Mouse (Mus musculus) urinary bladder, postnatal 25 days (tissue): Measurements from ENCODE around the gene Osbpl10.
A peak's percentile ranks its signal among the peaks of the same experiment; 100 is the strongest.
"Not testable (repeated sequence)": the region's sequence is repeated elsewhere in the genome, so short reads cannot be mapped to it uniquely, and the experiment has no call there.

Experiments used
- DNase-seq: peaks from one replicate; pipeline ENCODE4 v3.0.0; 2022; ENCODE audit warnings: low spot score

Gene Osbpl10

GRCm38 (mm10) chr9:114978281-114979111, at the start of gene Osbpl10:
Gene Osbpl10 (plus strand): TSS chr9:114978569.
- peak; percentile 60 for DNase-seq

- DNase-seq: peak; percentile 60
Observed at GRCm38 (mm10) chr9:114930464-114931090, 47.8 kb upstream of the Osbpl10 start.

GRCm38 (mm10) chr9:114932607-114933006, 45.8 kb upstream of the Osbpl10 start:
- no peak for DNase-seq

DNA sequence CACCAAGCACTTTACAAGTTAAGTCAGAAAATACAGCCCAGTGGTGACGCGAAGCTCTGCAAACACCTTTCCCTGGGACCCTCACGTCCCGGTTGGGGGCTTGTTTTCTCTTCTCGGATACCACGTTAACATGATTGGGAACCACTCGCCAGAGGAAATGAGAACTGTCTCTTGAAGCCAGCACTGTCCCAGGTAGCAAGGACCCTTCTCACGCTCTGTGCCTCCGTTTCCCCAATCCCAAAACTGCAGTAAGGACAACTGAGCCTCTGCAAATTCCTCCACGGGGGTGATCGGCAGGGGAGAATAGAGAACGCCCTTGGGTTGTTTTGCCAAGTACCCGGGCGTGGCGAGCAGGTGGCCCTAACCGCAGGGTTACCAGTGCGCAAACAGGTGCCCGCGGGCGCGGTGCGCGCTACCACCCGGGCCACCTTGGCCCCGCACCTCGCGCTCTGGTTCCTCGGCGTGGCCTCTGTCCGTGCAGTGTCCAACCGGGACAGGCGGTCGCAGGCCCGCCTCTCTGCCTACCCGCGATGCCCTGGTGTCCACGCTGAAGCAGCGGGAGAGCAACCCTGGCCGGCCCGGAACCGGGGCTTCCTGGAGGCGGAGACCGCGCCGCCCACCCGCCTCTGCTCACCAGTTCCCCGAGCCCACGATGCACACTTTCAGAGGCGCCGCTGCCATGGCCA, 45.2 kb upstream of the Osbpl10 start:
- DNase-seq: no peak

- DNase-seq: peak; percentile 93
Observed at GRCm38 (mm10) chr9:114933723-114934171, 44.6 kb upstream of the Osbpl10 start, which contains the start of gene Gpd1l. Gene Gpd1l (minus strand): TSS chr9:114933987.

GRCm38 (mm10) chr9:114934231-114934630, 44.1 kb upstream of the Osbpl10 start:
- no peak for DNase-seq

DNA sequence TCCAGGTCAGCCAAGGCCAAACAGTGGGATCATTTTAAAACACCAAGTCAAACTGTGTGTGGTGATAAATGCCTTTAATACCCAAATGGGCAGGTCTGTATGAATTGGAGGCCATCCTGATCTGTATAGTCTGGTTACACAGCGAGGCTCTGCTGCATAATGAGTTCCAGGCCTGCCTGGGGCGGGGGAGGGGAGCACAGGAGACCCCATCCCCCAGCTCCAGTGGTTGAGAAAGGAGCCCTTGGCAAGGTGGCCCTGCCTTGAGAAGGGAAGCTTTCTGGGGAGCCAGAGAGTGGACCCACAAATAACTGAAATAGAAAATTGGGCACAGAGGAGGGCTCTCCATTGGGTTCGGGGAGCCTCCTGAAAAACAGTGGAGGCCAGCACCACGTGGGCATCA, 43.0 kb upstream of the Osbpl10 start:
- DNase-seq: no peak

DNA sequence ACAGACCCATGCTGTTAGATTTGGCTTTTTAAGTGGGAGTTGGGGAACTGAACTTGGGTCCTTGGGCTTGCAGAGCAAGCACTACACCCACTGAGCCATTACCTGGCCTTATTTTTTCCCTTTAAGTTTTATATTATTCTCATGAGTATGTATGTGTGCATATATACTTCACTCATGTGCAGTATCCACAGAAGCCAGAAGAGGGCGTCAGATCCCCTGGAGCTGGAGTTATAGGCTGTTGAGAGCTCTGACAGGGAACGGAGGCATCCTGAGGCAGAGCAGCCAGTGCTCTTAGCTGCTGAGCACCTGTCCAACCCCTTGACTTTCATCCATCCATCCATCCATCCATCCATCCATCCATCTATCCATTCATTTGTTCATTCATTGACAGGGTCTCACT, 41.7 kb upstream of the Osbpl10 start:
- DNase-seq: no peak

DNA sequence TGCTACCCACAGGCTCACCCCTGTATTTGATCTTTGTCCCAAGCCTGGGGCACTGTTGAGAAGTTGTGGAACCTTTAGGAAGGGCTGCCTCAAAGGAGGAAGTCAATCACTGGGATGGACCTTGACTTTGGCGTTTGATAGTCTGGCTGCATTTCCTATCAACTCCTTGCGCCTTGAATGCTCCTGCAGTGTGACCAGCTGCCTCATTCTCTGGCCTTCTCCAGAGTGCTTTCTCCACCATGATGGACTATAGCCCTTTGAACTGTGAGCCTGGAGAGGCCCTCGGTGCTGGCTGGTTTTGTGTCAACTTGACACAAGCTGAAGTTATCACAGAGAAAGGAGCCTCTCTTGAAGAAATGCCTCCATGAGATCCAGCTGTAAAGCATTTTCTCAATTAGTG, 33.7 kb upstream of the Osbpl10 start:
- no peak for DNase-seq

DNA sequence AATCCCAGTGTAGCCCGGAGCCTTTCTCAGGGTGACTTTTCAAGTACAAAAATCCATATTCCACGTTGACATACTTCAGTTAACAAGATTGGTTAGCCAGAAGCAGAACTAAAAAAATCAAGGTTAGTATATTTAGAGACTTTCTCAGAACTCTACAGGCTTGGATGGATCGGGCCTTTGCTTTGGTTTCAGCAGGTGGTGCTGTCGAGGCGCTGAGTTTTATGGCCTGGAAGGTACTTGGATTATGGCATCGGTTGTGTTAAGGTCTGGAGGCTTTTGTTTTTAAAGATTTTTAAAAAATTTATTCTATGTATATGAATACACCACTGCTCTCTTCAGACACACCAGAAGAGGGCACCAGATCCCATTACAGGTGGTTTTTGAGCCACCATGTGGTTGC, 32.8 kb upstream of the Osbpl10 start:
- DNase-seq: no peak

DNA sequence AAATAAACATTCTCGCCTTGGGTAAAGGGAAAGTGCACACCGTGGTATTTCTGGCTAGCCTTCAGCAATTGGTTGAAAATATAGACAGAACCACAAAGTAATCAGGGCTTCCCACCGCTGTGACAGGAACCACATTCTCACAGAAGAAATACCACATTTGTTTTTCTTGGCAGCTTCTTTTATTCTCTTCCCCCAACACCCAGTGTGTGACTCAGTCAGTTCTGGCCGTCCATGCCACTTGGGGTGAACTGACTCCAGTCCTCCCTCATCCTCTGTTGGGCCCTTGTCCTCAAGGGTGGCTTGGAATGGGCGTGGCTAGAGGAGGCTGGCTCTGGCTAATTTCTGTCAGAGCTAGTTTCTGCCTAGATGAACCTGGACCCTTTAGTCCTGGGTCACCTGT, 30.0 kb upstream of the Osbpl10 start:
- no peak for DNase-seq

- DNase-seq: no peak
Observed at GRCm38 (mm10) chr9:114952866-114953265, 25.5 kb upstream of the Osbpl10 start.

DNA sequence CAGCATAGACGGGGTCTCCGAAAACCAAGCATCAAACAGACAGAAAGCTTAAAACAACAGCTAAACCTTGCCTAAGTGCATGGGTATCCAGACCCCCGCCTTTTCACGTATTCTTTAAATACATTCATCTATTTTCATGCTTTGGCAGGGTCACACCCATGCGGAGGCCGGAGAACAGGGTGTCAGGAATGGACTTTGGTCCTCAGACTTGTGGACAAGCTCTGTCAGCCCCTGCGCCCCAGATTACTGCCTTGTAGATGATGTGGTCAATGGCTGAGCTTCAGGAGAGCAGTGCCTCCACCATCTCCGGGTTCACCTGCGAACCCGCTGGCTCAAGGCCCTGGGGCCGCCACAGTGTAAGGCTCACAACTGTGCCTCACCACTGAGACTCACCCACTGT, 23.0 kb upstream of the Osbpl10 start:
- DNase-seq: no peak

DNA sequence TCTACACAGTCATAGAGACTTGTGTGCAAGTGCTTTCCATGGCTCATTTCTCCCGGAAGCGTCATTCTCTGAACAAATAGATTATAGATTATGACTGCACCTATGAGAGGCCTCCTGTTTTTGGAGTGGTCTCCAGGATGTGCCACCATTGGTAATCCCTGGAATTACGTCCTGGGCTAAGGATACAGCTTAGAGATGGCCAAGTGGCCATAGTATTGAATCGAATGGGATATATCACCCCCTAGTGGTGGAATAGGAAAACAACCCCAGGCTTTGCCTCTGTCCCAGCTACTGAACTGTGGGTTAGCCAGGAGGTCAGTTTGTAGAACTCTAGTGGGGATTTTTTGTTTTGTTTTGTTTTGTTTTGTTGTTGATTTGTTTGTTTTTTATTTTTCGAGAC, 21.4 kb upstream of the Osbpl10 start:
- no peak for DNase-seq

DNA sequence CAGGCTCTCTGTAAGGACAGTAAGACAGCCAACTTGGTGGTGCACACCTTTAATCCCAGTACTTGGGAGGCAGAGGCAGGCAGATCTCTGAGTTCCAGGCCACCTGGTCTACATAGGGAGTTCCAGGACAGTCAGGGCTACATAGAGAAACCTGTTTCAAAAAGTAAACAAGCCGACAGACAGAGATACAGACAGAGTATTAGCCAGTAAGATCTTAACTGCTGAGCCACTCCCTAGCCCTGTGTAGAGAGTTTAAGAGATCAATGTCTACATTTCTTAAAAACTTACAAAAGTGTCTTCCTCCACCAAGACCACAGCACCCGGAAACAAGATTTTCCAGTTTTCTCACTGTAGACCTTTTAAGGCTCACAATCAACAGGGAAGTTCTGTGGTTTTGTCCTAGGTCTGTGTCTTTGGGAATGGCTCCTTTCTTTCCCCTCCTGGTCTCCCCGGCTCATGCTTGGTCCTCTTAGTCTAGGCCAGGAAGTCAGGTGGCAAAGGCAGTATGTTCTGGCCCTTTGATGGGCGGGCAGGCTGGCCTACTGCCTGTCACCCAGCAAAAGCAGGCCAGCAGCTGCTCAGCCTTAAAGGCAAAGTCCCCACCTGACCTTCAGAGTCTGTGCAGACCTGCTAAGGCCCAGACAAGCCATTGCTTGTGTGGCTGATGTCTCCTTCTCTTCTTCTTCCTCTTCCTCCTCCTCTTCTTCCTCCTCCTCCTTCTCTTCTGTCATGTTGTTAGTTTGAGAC, 18.2 kb upstream of the Osbpl10 start:
- DNase-seq: no peak

DNA sequence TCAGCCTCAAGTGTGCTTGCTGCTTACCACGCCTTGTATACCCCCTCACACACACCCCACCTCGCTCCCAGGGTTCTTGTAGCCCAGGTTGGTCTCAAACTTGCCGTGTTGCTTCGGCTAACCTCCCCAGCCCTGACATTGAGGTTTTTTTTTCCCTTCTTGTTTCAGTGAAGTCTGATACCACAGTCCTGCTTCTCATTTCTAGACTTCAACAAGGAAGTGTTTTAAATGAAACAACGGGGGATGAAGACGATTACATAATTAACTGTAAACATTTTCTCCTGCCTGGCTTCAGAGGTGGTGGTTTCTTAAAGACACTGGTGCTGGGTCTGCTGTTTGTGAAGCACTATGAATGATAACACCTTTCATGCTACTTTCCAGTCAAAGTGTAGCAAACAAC, 17.5 kb upstream of the Osbpl10 start:
- DNase-seq: no peak

GRCm38 (mm10) chr9:114964093-114964492, 14.3 kb upstream of the Osbpl10 start:
- DNase-seq: no peak

DNA sequence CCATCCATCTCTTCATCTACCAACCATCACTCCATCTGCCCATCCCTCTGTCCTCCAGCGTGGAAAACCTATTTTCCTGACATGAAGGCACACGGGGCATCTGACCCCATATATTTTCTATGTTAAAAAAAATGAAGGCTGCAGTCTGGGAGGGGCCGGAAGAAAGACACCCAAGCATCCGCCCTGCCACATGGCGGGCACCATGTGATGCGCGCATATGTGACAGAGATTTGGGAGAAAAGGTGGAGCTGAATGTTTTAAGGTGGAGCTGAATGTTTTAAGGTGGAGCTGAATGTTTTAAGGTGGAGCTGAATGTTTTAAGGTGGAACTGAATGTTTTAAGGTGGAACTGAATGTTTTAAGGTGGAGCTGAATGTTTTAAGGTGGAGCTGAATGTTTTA, 12.1 kb upstream of the Osbpl10 start:
- not testable (repeated sequence) for DNase-seq

GRCm38 (mm10) chr9:114977461-114978280, 698 bp upstream of the Osbpl10 start:
- DNase-seq: no peak

- no peak for DNase-seq
Observed at GRCm38 (mm10) chr9:114979969-114980368, 1.6 kb downstream of the Osbpl10 start.

- no peak for DNase-seq
Observed at GRCm38 (mm10) chr9:114982689-114983360, 4.5 kb downstream of the Osbpl10 start, which contains the start of gene Rps27rt. Gene Rps27rt (minus strand): TSS chr9:114982739.
